Mouse (Mus musculus): ENCODE data around the gene Aurkb. TPM values are rescaled to one million over a fixed set of nuclear protein-coding genes. Genes with fewer than 3 reads are reported as not detected.
A peak's percentile ranks its signal among the peaks of the same experiment; 100 is the strongest.

Aurkb gene
- polyA plus RNA-seq, 1 experiment from 2014 or later: 139 TPM

DNA sequence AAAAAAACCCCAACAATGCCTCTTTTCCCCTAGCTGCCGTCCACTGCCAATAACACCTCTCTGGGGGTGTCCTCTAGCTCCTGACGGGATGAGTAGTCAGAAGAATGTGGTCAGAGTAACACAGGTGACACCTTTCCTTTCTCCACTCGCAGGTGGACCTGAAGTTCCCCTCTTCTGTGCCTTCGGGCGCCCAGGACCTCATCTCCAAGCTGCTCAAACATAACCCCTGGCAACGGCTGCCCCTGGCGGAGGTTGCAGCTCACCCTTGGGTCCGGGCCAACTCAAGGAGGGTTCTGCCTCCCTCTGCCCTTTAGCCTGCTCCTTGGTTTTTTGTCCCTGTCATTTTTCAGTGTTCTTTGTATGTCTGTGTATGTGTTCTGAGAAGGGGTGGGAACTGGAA lies 5.3 kb downstream of the Aurkb start:
- Histone ChIP-seq H3K9me3 (ENCODE audit: control insufficient read depth, low read length) (no peaks in the 10 kb centered on the region), H3K9ac (ENCODE audit: low read depth, low read length) (no peak overlapping the region), H3K27me3 (replicated peaks; ENCODE audit: control insufficient read depth, insufficient read depth, low read length) (no peaks in the 10 kb centered on the region), H3K4me3 (ENCODE audit: low read length) (no peak overlapping the region), H3K36me3 (ENCODE audit: control insufficient read depth, insufficient read depth, low read length) (peaks cover 9% of the 10 kb centered on the region), H3K27ac (ENCODE audit: low read length) (no peak overlapping the region), H3K4me2 (ENCODE audit: low read depth, low read length) (no peak overlapping the region), H3K4me1 (ENCODE audit: control insufficient read depth, insufficient read depth, low read length) (peaks cover 16% of the 10 kb centered on the region)
- no peak for ATAC-seq
- 89% methylated on average over 8 of the region's 8 CpGs for WGBS

- Histone ChIP-seq H3K27me3 (replicated peaks; ENCODE audit: control insufficient read depth, insufficient read depth, low read length) (no peaks in the 10 kb centered on the region), H3K4me3 (ENCODE audit: low read length) (no peak overlapping the region), H3K27ac (ENCODE audit: low read length) (no peak overlapping the region), H3K4me1 (ENCODE audit: control insufficient read depth, insufficient read depth, low read length) (peaks cover 15% of the 10 kb centered on the region), H3K36me3 (ENCODE audit: control insufficient read depth, insufficient read depth, low read length) (peaks cover 9% of the 10 kb centered on the region), H3K4me2 (ENCODE audit: low read depth, low read length) (no peak overlapping the region), H3K9me3 (ENCODE audit: control insufficient read depth, low read length) (no peaks in the 10 kb centered on the region), H3K9ac (ENCODE audit: low read depth, low read length) (no peak overlapping the region)
- ATAC-seq: no peak
- whole genome bisulfite sequencing: 84% methylated on average over 4 of the region's 4 CpGs
Observed at GRCm38 (mm10) chr11:69051771-69052170, 6.3 kb downstream of the Aurkb start.

GRCm38 (mm10) chr11:69052824-69053421 lies 7.5 kb downstream of the Aurkb start:
- no peaks in the 10 kb centered on the region for H3K27me3 ChIP-seq (replicated peaks; ENCODE audit: control insufficient read depth, insufficient read depth, low read length)
- H3K36me3 ChIP-seq (ENCODE audit: control insufficient read depth, insufficient read depth, low read length): peaks cover 9% of the 10 kb centered on the region
- no peak overlapping the region for H3K9ac ChIP-seq (ENCODE audit: low read depth, low read length)
- peaks cover 6% of the 10 kb centered on the region; the same call in 1 of the 2 replicates for H3K4me1 ChIP-seq (ENCODE audit: control insufficient read depth, insufficient read depth, low read length)
- no peak overlapping the region for H3K4me3 ChIP-seq (ENCODE audit: low read length)
- 86% methylated on average over 2 of the region's 2 CpGs for WGBS
- no peak for ATAC-seq
- H3K27ac ChIP-seq (ENCODE audit: low read length): no peak overlapping the region
- no peak overlapping the region for H3K4me2 ChIP-seq (ENCODE audit: low read depth, low read length)
- H3K9me3 ChIP-seq (ENCODE audit: control insufficient read depth, low read length): no peaks in the 10 kb centered on the region

DNA sequence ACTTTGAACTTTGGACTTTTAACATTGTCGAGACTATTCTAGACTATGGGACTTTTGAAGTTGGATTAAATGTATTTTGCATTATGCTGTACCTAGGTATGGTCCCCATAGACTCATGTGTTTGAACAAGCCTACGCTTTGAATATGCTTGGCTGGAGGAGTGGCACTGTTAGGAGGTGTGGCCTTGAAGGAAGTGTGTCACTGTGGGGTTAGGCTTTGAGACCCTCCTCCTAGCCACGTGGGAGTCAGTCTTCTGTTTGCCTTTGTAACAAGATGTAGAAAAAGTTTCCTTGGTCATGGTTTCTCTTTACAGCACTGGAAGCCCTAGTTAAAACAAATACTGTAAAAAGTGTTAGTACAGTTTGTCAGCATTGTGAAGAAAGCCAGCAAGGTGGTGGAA lies 8.4 kb downstream of the Aurkb start:
- H3K4me2 ChIP-seq (ENCODE audit: low read depth, low read length): no peak overlapping the region
- no peak overlapping the region for H3K27ac ChIP-seq (ENCODE audit: low read length)
- H3K4me3 ChIP-seq (ENCODE audit: low read length): no peak overlapping the region
- H3K9me3 ChIP-seq (ENCODE audit: control insufficient read depth, low read length): no peaks in the 10 kb centered on the region
- no peaks in the 10 kb centered on the region for H3K27me3 ChIP-seq (replicated peaks; ENCODE audit: control insufficient read depth, insufficient read depth, low read length)
- WGBS: 70% methylated on average over 3 of the region's 3 CpGs
- ATAC-seq: no peak
- peaks cover 9% of the 10 kb centered on the region; the same call in 1 of the 2 replicates for H3K36me3 ChIP-seq (ENCODE audit: control insufficient read depth, insufficient read depth, low read length)
- H3K9ac ChIP-seq (ENCODE audit: low read depth, low read length): no peak overlapping the region
- H3K4me1 ChIP-seq (ENCODE audit: control insufficient read depth, insufficient read depth, low read length): peaks cover 11% of the 10 kb centered on the region

- Histone ChIP-seq H3K27me3 (replicated peaks; ENCODE audit: control insufficient read depth, insufficient read depth, low read length) (no peaks in the 10 kb centered on the region), H3K36me3 (ENCODE audit: control insufficient read depth, insufficient read depth, low read length) (no peaks in the 10 kb centered on the region), H3K9me3 (ENCODE audit: control insufficient read depth, low read length) (no peaks in the 10 kb centered on the region), H3K4me1 (ENCODE audit: control insufficient read depth, insufficient read depth, low read length) (peaks cover 19% of the 10 kb centered on the region), H3K27ac (ENCODE audit: low read length) (peak overlapping the region; percentile 73), H3K4me2 (ENCODE audit: low read depth, low read length) (peak overlapping the region; percentile 78), H3K9ac (ENCODE audit: low read depth, low read length) (peak overlapping the region; percentile 69), H3K4me3 (ENCODE audit: low read length) (peak overlapping the region; percentile 90)
- 67% methylated on average over 2 of the region's 2 CpGs for WGBS
- ATAC-seq: no peak
Observed at GRCm38 (mm10) chr11:69058265-69058664, 12.8 kb downstream of the Aurkb start.

GRCm38 (mm10) chr11:69058729-69059356 lies 13.4 kb downstream of the Aurkb start:
- ATAC-seq: peak; percentile 32
- H3K9me3 ChIP-seq (ENCODE audit: control insufficient read depth, low read length): no peaks in the 10 kb centered on the region
- H3K27ac ChIP-seq (ENCODE audit: low read length): peak overlapping the region; percentile 73
- H3K36me3 ChIP-seq (ENCODE audit: control insufficient read depth, insufficient read depth, low read length): no peaks in the 10 kb centered on the region
- H3K4me2 ChIP-seq (ENCODE audit: low read depth, low read length): peak overlapping the region; percentile 78
- peak overlapping the region; percentile 69 for H3K9ac ChIP-seq (ENCODE audit: low read depth, low read length)
- no peaks in the 10 kb centered on the region for H3K27me3 ChIP-seq (replicated peaks; ENCODE audit: control insufficient read depth, insufficient read depth, low read length)
- peak overlapping the region; percentile 90 for H3K4me3 ChIP-seq (ENCODE audit: low read length)
- 1% methylated on average over 19 of the region's 19 CpGs for WGBS
- H3K4me1 ChIP-seq (ENCODE audit: control insufficient read depth, insufficient read depth, low read length): peaks cover 19% of the 10 kb centered on the region

DNA sequence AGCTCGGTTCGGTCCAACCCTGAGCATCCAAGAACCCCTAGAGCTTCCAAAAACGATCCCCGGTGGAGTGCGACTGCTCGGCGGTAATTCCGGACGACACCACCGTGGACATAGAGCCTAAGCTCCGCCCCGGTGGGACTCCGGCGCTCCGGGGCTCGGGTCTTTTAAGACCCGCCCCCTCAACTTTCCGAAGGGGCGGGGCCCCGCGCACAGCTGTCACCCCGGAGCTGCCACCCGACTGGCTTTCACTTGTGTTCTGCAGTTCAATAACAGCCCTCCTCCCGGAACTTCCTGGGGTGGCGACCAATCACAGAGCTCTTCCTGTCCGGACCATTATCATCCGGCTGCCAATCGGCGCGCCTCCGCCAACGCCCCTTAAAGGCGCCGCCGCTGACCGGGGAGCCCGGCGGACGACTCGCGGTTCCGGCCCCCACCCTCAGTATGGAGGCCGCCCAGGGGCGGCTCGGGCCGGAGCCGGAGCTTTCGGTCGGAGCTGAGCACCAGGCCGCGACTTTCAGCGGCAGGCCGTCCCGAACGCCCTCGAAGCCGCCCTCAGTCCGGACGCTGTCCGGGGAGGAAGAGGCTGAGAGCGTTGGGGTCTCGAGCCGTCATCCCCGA lies 14.0 kb downstream of the Aurkb start, which contains the start of gene Borcs6:
TSS of gene Borcs6 (plus strand) at position 361 of the 618 bp plus-strand sequence.
- peak; percentile 92 for ATAC-seq

DNA sequence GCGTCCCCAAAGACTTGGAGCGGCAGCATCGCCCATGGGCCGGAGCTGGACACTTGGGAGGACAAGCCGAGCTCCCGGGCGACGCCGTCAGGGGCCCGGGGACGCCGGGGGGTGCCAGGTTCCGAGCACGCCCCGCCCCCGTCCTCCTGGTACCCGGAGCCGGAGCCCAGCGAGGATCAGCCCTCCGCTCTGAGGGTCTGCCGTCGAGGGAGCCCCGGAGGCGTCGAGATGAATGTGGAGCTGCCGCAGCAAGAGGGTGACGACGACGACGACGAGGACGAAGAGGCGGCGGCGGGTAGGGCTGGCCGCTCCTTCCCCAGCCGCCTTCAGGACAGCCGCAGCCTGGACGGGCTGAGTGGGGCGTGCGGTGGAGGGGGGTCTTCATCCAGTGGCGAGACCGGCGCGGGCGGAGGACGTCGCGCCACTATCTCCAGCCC lies 14.5 kb downstream of the Aurkb start:
- no peaks in the 10 kb centered on the region for H3K27me3 ChIP-seq (replicated peaks; ENCODE audit: control insufficient read depth, insufficient read depth, low read length)
- peak overlapping the region; percentile 96 for H3K4me2 ChIP-seq (ENCODE audit: low read depth, low read length)
- WGBS: under 1% methylated on average over 42 of the region's 49 CpGs
- ATAC-seq: peak; percentile 14
- peak overlapping the region; percentile 90 for H3K4me3 ChIP-seq (ENCODE audit: low read length)
- no peaks in the 10 kb centered on the region for H3K9me3 ChIP-seq (ENCODE audit: control insufficient read depth, low read length)
- peak overlapping the region; percentile 93 for H3K27ac ChIP-seq (ENCODE audit: low read length)
- H3K4me1 ChIP-seq (ENCODE audit: control insufficient read depth, insufficient read depth, low read length): peaks cover 25% of the 10 kb centered on the region
- no peaks in the 10 kb centered on the region for H3K36me3 ChIP-seq (ENCODE audit: control insufficient read depth, insufficient read depth, low read length)
- peak overlapping the region; percentile 94 for H3K9ac ChIP-seq (ENCODE audit: low read depth, low read length)

More for the DNA sequence above, 14.0 kb downstream of the Aurkb start, which contains the start of gene Borcs6:
- H3K4me3 ChIP-seq (ENCODE audit: low read length): peak within 1 kb of the TSS; percentile 90
- no peaks in the 10 kb centered on the region for H3K36me3 ChIP-seq (ENCODE audit: control insufficient read depth, insufficient read depth, low read length)
- peaks cover 25% of the 10 kb centered on the region for H3K4me1 ChIP-seq (ENCODE audit: control insufficient read depth, insufficient read depth, low read length)
- peak within 1 kb of the TSS; percentile 93 for H3K27ac ChIP-seq (ENCODE audit: low read length)
- under 1% methylated on average over 63 of the region's 64 CpGs for WGBS
- no peaks in the 10 kb centered on the region for H3K9me3 ChIP-seq (ENCODE audit: control insufficient read depth, low read length)
- H3K9ac ChIP-seq (ENCODE audit: low read depth, low read length): peak within 1 kb of the TSS; percentile 94
- H3K4me2 ChIP-seq (ENCODE audit: low read depth, low read length): peak within 1 kb of the TSS; percentile 96
- no peaks in the 10 kb centered on the region for H3K27me3 ChIP-seq (replicated peaks; ENCODE audit: control insufficient read depth, insufficient read depth, low read length)

- Histone ChIP-seq H3K4me2 (ENCODE audit: low read depth, low read length) (peak overlapping the region; percentile 96), H3K4me3 (ENCODE audit: low read length) (peak overlapping the region; percentile 90), H3K36me3 (ENCODE audit: control insufficient read depth, insufficient read depth, low read length) (no peaks in the 10 kb centered on the region), H3K4me1 (ENCODE audit: control insufficient read depth, insufficient read depth, low read length) (peaks cover 25% of the 10 kb centered on the region), H3K9ac (ENCODE audit: low read depth, low read length) (peak overlapping the region; percentile 94), H3K27me3 (replicated peaks; ENCODE audit: control insufficient read depth, insufficient read depth, low read length) (no peaks in the 10 kb centered on the region), H3K9me3 (ENCODE audit: control insufficient read depth, low read length) (no peaks in the 10 kb centered on the region), H3K27ac (ENCODE audit: low read length) (peak overlapping the region; percentile 93)
- WGBS: 2% methylated on average over 40 of the region's 40 CpGs
- ATAC-seq: no peak
Observed at GRCm38 (mm10) chr11:69060448-69061254, 15.2 kb downstream of the Aurkb start.

Measured in intestine, embryonic 16.5 days (tissue).